Mouse (Mus musculus): ENCODE results near the gene Tsga10. TPM values are rescaled to one million over a fixed set of nuclear protein-coding genes. Genes with fewer than 3 reads are reported as not detected.

Tsga10 gene
- total and polyA plus RNA-seq, 3 experiments: 0.47 to 0.57 (median 0.55) TPM

DNA sequence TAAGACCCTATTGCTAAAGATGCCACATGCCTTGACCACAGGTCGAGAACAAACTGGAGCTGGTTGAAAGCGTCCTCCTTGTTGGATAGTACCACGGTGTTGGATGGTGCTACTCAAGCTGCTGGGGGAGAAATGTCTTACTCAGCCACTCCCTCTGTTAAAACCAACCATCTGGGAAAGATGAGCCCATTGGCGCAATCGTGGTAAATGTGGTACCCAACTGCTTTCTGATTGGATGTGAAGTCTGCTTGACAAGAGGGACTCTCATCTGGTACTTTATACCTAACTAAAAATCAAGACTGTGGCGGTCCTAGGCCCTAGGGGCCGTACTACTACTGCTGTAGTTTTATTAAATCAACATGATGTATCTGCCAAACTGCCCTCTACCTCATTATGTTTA lies 23.0 kb upstream of the Tsga10 start:
- Histone ChIP-seq H3K4me2 (ENCODE audit: insufficient read depth, low read depth, poor library complexity, severe bottlenecking) (peak overlapping the region; percentile 72), H3K36me3 (replicated peaks in 1 of 2; ENCODE audit: control insufficient read depth in 1 of 2, insufficient read depth in 1 of 2, low read length in 1 of 2) (peaks cover 14 to 47% of the 10 kb centered on the region in 2 experiments), H3K4me1 (ENCODE audit: control insufficient read depth in 1 of 2, insufficient read depth in 2 of 2) (peaks cover 8 to 40% of the 10 kb centered on the region in 2 experiments), H3K27me3 (replicated peaks) (no peaks in the 10 kb centered on the region), H3K4me3 (replicated peaks in 1 of 3; ENCODE audit: low read depth in 2 of 3, low read length in 2 of 3, poor library complexity in 1 of 3) (peak overlapping the region; percentile 68 to 91 (median 78)), H3K9me3 (replicated peaks; ENCODE audit: low read length) (no peaks in the 10 kb centered on the region), H3K9ac (ENCODE audit: insufficient read depth, low read depth) (peak overlapping the region; percentile 80), H3K79me2 (replicated peaks; ENCODE audit: control insufficient read depth, extremely low read depth, insufficient read depth, poor library complexity, severe bottlenecking) (peaks cover 25% of the 10 kb centered on the region), H3K27ac (ENCODE audit: insufficient read depth, low read depth) (no peak overlapping the region)
- in situ Hi-C loops (cut with MboI; ENCODE audit: low pct_ligation_motif_present, low pct_unique_long_range_greater_than_20kb, low sequenced_read_pairs) (no loop called here), dilution Hi-C loops (cut with MboI; ENCODE audit: extremely low pct_ligation_motif_present, extremely low pct_unique_long_range_greater_than_20kb, low sequenced_read_pairs) (no loop called here)
- no peak for TF ChIP-seq MAX (IDR thresholded peaks at IDR 0.05; ENCODE audit: low read length)
- TF ChIP-seq UBTF (IDR thresholded peaks at IDR 0.05; ENCODE audit: low read depth, low read length): no peak
- TF ChIP-seq NRF1 (IDR thresholded peaks at IDR 0.05; ENCODE audit: low read depth, low read length): no peak
- TF ChIP-seq ZKSCAN1 (IDR thresholded peaks at IDR 0.05; ENCODE audit: borderline replicate concordance, low read depth, low read length): no peak
- TF ChIP-seq EP300 (IDR thresholded peaks at IDR 0.05; ENCODE audit: low read length): no peak
- no peak for TF ChIP-seq MYC (IDR thresholded peaks at IDR 0.05; ENCODE audit: low read depth, low read length)
- TF ChIP-seq HCFC1 (IDR thresholded peaks at IDR 0.05; ENCODE audit: low read depth, low read length): no peak
- TF ChIP-seq IRF4 (IDR thresholded peaks at IDR 0.05; ENCODE audit: low read depth, low read length): no peak
- TF ChIP-seq USF2 (conservative IDR thresholded peaks at IDR 0.05; ENCODE audit: low read depth, low read length): no peak
- TF ChIP-seq ZMIZ1 (IDR thresholded peaks at IDR 0.05; ENCODE audit: low read depth, low read length): no peak
- TF ChIP-seq CTCF (conservative IDR thresholded peaks at IDR 0.05 in 1 of 2, IDR thresholded peaks at IDR 0.05 in 1 of 2; ENCODE audit: low read depth in 2 of 2, low read length in 2 of 2): no peak
- TF ChIP-seq CHD1 (IDR thresholded peaks at IDR 0.05; ENCODE audit: low read depth, low read length): no peak
- TF ChIP-seq JUN (IDR thresholded peaks at IDR 0.05; ENCODE audit: insufficient read depth, low read depth, low read length): no peak
- no peak for TF ChIP-seq MEF2A (IDR thresholded peaks at IDR 0.05; ENCODE audit: borderline replicate concordance, low read depth, low read length)
- no peak for TF ChIP-seq KAT2A (IDR thresholded peaks at IDR 0.05; ENCODE audit: insufficient replicate concordance, low read length)
- no peak for TF ChIP-seq ZNF384 (IDR thresholded peaks at IDR 0.05; ENCODE audit: low read depth, low read length)
- TF ChIP-seq RAD21 (IDR thresholded peaks at IDR 0.05; ENCODE audit: low read depth, low read length): no peak
- DNase-seq (ENCODE audit: extremely low read depth): peak; percentile 60

DNA sequence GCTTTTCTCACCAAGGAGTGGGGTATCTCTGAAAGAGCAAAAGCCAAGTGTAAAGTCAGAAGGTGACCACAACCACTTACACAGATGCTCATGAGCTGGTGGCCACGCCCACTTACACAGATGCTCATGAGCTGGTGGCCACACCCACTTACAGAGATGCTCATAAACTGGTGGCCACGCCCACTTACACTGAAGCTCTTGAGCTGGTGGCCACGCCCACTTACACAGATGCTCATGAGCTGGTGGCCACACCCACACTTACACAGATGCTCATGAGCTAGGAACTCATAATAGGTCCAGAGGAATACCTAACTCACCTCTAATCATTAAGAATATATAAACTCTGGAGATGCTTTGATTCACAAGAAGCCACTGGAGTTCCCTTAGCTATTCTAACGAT lies 18.2 kb upstream of the Tsga10 start:
- Histone ChIP-seq H3K36me3 (replicated peaks in 1 of 2; ENCODE audit: control insufficient read depth in 1 of 2, insufficient read depth in 1 of 2, low read length in 1 of 2) (peaks cover 28 to 70% of the 10 kb centered on the region in 2 experiments), H3K4me3 (replicated peaks in 1 of 3; ENCODE audit: low read depth in 2 of 3, low read length in 2 of 3, poor library complexity in 1 of 3) (no peak overlapping the region), H3K27ac (ENCODE audit: insufficient read depth, low read depth) (no peak overlapping the region), H3K9ac (ENCODE audit: insufficient read depth, low read depth) (no peak overlapping the region), H3K4me1 (ENCODE audit: control insufficient read depth in 1 of 2, insufficient read depth in 2 of 2) (peaks cover 3 to 18% of the 10 kb centered on the region in 2 experiments), H3K79me2 (replicated peaks; ENCODE audit: control insufficient read depth, extremely low read depth, insufficient read depth, poor library complexity, severe bottlenecking) (peaks cover 2% of the 10 kb centered on the region; the same call in 1 of the 2 replicates), H3K27me3 (replicated peaks) (no peaks in the 10 kb centered on the region), H3K9me3 (replicated peaks; ENCODE audit: low read length) (no peaks in the 10 kb centered on the region), H3K4me2 (ENCODE audit: insufficient read depth, low read depth, poor library complexity, severe bottlenecking) (no peak overlapping the region)
- DNase-seq (ENCODE audit: extremely low read depth): peak; percentile 94
- TF ChIP-seq POLR2A (IDR thresholded peaks at IDR 0.05; ENCODE audit: low read depth, low read length): no peak
- TF ChIP-seq NRF1 (IDR thresholded peaks at IDR 0.05; ENCODE audit: low read depth, low read length): no peak
- no peak for TF ChIP-seq USF1 (IDR thresholded peaks at IDR 0.05; ENCODE audit: low read depth, low read length)
- no peak for TF ChIP-seq EP300 (IDR thresholded peaks at IDR 0.05; ENCODE audit: low read length)
- no peak for TF ChIP-seq UBTF (IDR thresholded peaks at IDR 0.05; ENCODE audit: low read depth, low read length)
- no peak for TF ChIP-seq ZNF384 (IDR thresholded peaks at IDR 0.05; ENCODE audit: low read depth, low read length)
- no peak for TF ChIP-seq MYC (IDR thresholded peaks at IDR 0.05; ENCODE audit: low read depth, low read length)
- TF ChIP-seq BHLHE40 (IDR thresholded peaks at IDR 0.05; ENCODE audit: low read depth, low read length): no peak
- TF ChIP-seq CTCF (conservative IDR thresholded peaks at IDR 0.05 in 1 of 2, IDR thresholded peaks at IDR 0.05 in 1 of 2; ENCODE audit: low read depth in 2 of 2, low read length in 2 of 2): no peak
- TF ChIP-seq NELFE (IDR thresholded peaks at IDR 0.05; ENCODE audit: low read depth, low read length): no peak
- TF ChIP-seq MXI1 (IDR thresholded peaks at IDR 0.05; ENCODE audit: low read depth, low read length): no peak
- TF ChIP-seq POLR2AphosphoS2 (IDR thresholded peaks at IDR 0.05; ENCODE audit: low read depth, low read length): no peak
- TF ChIP-seq ELF1 (IDR thresholded peaks at IDR 0.05; ENCODE audit: low read depth, low read length): no peak
- no peak for TF ChIP-seq ETS1 (conservative IDR thresholded peaks at IDR 0.05; ENCODE audit: low read depth, low read length)
- TF ChIP-seq IRF4 (IDR thresholded peaks at IDR 0.05; ENCODE audit: low read depth, low read length): no peak
- dilution Hi-C loops (cut with MboI; ENCODE audit: extremely low pct_ligation_motif_present, extremely low pct_unique_long_range_greater_than_20kb, low sequenced_read_pairs) (no loop called here), in situ Hi-C loops (cut with MboI; ENCODE audit: low pct_ligation_motif_present, low pct_unique_long_range_greater_than_20kb, low sequenced_read_pairs) (no loop called here)
